Mouse (Mus musculus) c-Kit-positive CD71-positive TER-119-negative erythroid progenitor cells, embryonic 14.5 days (primary cell): ENCODE measurements around the gene Lyrm2.

Source experiments
- DNase-seq: peaks from one replicate; pipeline ENCODE4 v3.0.0-alpha.2; 2013; ENCODE audit warnings: low read depth

Lyrm2 gene

GRCm38 (mm10) chr4:32799966-32800576 is at the start of gene Lyrm2:
Lyrm2 (plus strand) TSS chr4:32800253.
- DNase-seq = peak; percentile 59

DNA sequence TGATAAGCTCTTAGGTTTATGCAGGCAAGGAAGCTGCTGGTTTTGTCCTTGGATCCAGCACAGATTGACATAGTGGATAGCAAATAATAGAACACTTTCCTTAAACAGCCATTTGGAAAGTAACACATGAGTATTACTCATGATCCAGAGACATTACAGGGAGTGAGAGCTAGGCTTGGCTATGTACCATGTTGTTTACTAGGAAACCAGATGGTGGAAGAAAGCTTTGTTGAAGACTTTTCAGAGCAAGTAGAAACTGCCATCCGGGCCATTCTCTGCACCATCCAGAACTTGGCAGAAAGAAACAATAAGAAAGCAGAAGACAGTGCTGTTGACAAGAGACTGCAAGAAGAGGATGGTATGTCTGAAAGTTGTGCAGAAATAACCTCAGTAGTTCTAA is 49.3 kb upstream of the Lyrm2 start:
- DNase-seq = no peak

GRCm38 (mm10) chr4:32757430-32757829 is 42.6 kb upstream of the Lyrm2 start:
- DNase-seq = no peak

DNA sequence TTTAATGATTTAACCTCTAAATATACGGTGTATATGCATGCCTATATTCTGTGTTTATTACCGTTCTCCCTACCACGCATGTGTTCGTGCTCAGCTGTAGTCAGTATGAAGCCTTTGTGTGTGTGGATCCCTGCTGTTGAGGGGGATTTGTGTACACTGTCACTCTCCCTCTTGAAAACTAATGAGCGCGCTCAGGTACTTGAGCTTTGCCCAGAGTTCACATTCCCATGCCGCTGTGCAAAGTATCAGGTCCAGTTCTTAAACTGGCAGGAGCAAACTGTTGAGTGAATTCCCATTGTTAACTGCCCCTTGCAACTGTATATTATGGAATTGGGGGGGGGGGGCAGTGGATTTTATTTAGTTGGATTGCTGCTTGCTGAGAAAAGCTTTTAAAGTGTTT is 32.6 kb upstream of the Lyrm2 start:
- no peak for DNase-seq

DNA sequence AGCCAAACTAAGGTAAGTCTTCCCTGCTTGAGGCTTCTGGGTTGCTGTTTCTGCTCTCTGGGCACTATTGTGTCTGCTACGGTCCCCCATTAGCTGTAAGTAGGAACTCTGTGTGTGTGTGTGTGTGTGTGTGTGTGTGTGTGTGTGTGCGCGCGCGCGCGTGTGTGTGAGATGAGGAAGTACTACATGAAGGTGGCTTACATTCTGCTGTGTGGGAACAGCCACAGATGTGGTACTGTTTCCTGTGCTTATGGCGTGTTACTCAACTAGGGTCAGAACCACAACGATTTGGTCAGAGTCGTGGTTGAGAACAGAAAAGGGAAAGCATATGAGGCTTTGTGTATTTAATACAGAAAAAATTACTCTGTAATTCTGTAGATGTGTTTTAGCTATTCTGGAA is 32.0 kb upstream of the Lyrm2 start:
- no peak for DNase-seq

- peak; percentile 9 for DNase-seq
These were observed 29.7 kb upstream of the Lyrm2 start for GRCm38 (mm10) chr4:32770284-32770810.

- no peak for DNase-seq
These were observed 20.1 kb upstream of the Lyrm2 start for GRCm38 (mm10) chr4:32779996-32780395.

DNA sequence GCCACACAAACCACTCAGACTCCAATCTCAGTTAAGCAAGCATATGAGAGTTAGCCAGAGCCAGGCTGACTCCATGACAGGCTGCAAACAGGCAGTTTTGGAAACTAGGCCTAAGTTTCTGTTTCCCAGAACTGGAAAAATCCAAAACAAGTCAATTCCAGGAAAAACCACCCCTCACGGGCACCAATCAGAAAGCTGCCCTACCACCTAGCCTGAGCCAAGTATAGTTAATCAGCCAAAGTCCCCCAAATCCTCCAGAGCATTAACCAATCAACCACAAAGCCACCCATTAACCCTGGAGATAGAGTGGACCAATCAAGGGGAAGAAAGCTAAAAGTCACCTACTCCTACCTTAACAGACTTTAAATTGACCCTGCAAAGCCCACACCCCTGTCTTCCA is 12.9 kb upstream of the Lyrm2 start:
- no peak for DNase-seq

DNA sequence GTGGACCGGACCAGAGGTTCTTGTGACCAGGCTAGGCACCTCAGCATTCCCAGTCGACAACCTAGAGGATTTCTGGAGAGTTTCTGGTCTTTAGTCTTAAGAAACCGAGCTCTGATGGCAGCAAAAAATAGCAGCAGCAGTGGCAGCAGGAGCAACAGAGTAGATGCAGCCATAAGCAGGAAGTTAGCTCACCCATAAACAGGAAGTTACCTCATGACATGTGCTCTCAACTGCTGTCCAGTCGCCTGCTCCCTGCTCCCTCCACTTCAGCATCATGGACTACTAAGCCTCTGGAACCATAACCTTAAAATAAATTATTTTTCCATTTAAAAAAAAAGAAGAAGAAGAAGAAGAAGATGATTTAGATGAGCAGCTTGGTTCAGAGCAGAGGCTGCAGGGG is 11.0 kb upstream of the Lyrm2 start:
- no peak for DNase-seq

GRCm38 (mm10) chr4:32798976-32799375 is 1.1 kb upstream of the Lyrm2 start:
- no peak for DNase-seq

GRCm38 (mm10) chr4:32800577-32801170 is 621 bp downstream of the Lyrm2 start:
- DNase-seq = no peak

DNA sequence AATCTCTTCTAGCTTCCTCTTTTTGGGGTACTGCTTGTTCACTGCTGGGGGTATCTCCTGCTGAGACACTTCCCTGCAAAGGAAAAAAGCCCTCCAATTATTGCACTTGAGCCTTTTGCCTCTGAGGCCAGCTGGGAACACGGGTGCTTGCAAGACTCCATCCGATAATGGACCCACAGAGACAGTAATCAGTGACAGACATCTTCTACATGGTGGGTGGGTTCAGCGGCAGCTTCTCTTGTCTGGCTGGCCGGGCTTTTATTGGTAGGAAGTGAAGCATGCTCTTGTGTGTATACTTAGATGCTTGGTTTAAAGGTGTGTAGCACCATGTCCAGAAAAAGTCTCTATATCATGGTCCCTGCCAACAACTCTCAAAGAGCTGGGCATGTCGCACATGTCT is 17.4 kb downstream of the Lyrm2 start:
- DNase-seq = no peak

GRCm38 (mm10) chr4:32820676-32821075 is 20.6 kb downstream of the Lyrm2 start:
- no peak for DNase-seq

DNA sequence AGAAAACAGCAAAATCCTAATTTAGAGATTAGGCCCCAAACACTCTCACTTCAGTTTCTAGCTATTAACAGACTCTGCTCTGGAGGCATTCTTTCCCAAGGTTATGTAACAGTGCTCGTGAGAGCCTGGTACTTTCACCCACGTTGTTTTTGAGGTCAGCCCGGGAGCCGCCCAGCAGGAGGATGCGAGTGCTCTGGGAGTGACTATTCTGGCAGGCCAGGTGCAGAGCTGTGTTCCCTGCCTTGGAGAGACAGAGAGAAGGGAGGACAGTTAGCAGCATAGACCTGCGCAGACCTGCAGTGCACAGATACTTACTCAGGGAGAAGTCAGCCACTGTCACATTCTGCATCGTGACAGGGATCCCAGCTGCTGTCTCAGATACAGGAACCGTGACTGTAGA is 24.2 kb downstream of the Lyrm2 start:
- no peak for DNase-seq

DNA sequence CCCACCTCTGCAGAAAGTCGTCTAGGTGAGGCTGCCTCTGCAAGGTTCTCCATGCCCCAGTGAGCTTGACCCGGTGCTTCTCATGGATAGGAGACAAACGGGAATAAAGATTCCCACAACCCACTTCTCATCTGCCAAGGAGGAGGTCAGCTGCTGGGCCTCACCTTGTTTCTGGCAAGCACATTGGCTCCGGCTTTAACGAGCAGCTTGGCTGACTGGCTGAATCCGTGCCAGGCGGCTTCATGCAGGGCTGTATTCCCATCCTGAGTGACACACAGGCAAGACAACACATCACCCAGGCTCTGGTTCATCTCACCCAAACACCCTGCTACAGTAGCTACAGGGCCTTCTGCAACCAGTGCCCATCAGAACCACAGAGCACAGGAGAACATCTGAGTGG is 26.9 kb downstream of the Lyrm2 start:
- DNase-seq = no peak

GRCm38 (mm10) chr4:32828385-32829077 is 28.5 kb downstream of the Lyrm2 start:
- no peak for DNase-seq

- DNase-seq = no peak
These were observed 29.3 kb downstream of the Lyrm2 start for GRCm38 (mm10) chr4:32829316-32829715.

GRCm38 (mm10) chr4:32833494-32834282 is 33.6 kb downstream of the Lyrm2 start:
- DNase-seq = no peak

- no peak for DNase-seq
These were observed 34.5 kb downstream of the Lyrm2 start for GRCm38 (mm10) chr4:32834541-32834940.

DNA sequence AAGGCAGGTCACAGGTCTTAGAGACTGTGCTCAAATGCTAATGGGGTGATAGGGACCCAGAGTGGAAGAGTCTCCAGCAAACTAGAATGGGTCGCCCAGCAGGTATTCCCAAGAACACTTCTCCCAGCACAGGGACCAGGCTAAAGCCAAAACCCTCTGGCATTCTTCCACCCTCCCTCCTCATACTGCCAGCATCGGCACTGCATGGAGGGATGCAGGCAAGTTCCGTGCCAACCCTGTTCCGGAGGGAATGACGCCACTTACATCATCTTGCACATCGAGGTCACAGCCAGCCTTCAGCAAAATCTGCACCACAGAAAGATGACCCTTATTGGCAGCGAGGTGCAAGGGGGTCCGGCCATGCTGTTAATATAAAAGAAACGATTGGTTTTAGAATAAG is 36.0 kb downstream of the Lyrm2 start:
- DNase-seq = no peak

DNA sequence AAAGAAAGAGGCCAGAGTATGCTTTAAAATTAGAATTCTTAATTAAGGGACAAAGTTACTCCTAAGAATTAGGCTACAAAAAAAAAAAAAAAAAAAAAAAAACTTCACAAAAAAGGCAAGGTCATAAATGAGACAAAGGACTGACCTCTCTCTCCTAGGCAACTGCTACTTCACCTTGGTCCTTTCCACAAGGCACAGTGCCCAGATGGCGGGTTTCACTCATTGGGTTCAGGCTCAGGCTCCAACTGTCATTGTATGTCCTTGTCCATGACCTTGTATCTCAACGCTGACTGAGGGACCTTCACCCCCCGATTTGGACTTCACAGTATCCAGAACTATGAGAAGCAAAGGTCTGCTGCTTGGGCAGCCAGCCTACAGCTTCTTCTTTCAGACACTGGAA is 38.3 kb downstream of the Lyrm2 start:
- no peak for DNase-seq
